Mouse (Mus musculus) T-helper 2 cell (primary cell): Measurements from ENCODE around the gene Sec63.

Experiments
- in situ Hi-C: fragments of 300-600 bp; cut with MboI, MseI; formaldehyde crosslinking; loops from one replicate; pipeline ENCODE4 v1.15.1; 2025; ENCODE audit warnings: high pct_unique_total_duplicates

The Sec63 gene

GRCm38 (mm10) chr10:42862102-42862740 lies 100.9 kb downstream of the Sec63 start:
- in situ Hi-C loops: no loop called here

GRCm38 (mm10) chr10:42862806-42863205 lies 101.5 kb downstream of the Sec63 start:
- in situ Hi-C loops: no loop called here

GRCm38 (mm10) chr10:42863621-42864391 lies 102.5 kb downstream of the Sec63 start:
- in situ Hi-C loops: no loop called here

GRCm38 (mm10) chr10:42864696-42865095 lies 103.4 kb downstream of the Sec63 start:
- in situ Hi-C loops: no loop called here

- in situ Hi-C loops: no loop called here
Observed at GRCm38 (mm10) chr10:42868416-42868815, 107.1 kb downstream of the Sec63 start.

- in situ Hi-C loops: no loop called here
Observed at GRCm38 (mm10) chr10:42869467-42869866, 108.2 kb downstream of the Sec63 start.

GRCm38 (mm10) chr10:42872269-42873010 lies 111.1 kb downstream of the Sec63 start:
- in situ Hi-C loops: no loop called here

- in situ Hi-C loops: no loop called here
Observed at GRCm38 (mm10) chr10:42873077-42873595, 111.8 kb downstream of the Sec63 start.

GRCm38 (mm10) chr10:42876172-42876571 lies 114.9 kb downstream of the Sec63 start:
- in situ Hi-C loops: no loop called here

GRCm38 (mm10) chr10:42879269-42879681 lies 118.0 kb downstream of the Sec63 start:
- in situ Hi-C loops: no loop called here

GRCm38 (mm10) chr10:42879682-42880081 lies 118.4 kb downstream of the Sec63 start:
- in situ Hi-C loops: no loop called here
